Mouse (Mus musculus) lung, postnatal 0 days (tissue): ENCODE data around the gene Rbm4b. TPM values are rescaled to one million over a fixed set of nuclear protein-coding genes. Genes with fewer than 3 reads are reported as not detected.

Experiments used
- ATAC-seq: fragments of 200-750 bp; cut with Nextera tagmentation; 2 replicates; pipeline ENCODE4 v1.8.0; 2017; ENCODE audit warnings: moderate library complexity
- DNase-seq: peaks from one replicate; pipeline ENCODE4 v3.0.0-alpha.2; 2016; ENCODE audit warnings: low spot score
- H3K27ac ChIP-seq: fragments of 300-500 bp; sonication (generic); 2 replicates; pipeline ENCODE4 v1.5.1; 2014; ENCODE audit warnings: antibody characterized with exemption, mild to moderate bottlenecking, low read length, mixed read lengths
- H3K27me3 ChIP-seq: fragments of 300-500 bp; sonication (generic); replicated peaks from 2 replicates; pipeline ENCODE4 v1.6.1; 2014; ENCODE audit warnings: low read length, mixed read lengths; ENCODE audit not compliant: insufficient read depth
- H3K36me3 ChIP-seq: fragments of 300-500 bp; sonication (generic); 2 replicates; pipeline ENCODE4 v1.6.1; 2014; ENCODE audit warnings: low read length, mixed read lengths; ENCODE audit not compliant: insufficient read depth
- H3K4me1 ChIP-seq: fragments of 300-500 bp; sonication (generic); 2 replicates; pipeline ENCODE4 v1.6.1; 2014; ENCODE audit warnings: antibody characterized with exemption, low read depth, low read length, mixed read lengths; ENCODE audit not compliant: insufficient read depth
- H3K4me2 ChIP-seq: fragments of 300-500 bp; sonication (generic); replicated peaks from 2 replicates; pipeline ENCODE4 v1.6.1; 2014; ENCODE audit warnings: low read depth, mild to moderate bottlenecking, low read length, moderate library complexity, mixed read lengths
- H3K4me3 ChIP-seq: fragments of 300-500 bp; sonication (generic); 2 replicates; pipeline ENCODE4 v1.5.1; 2014; ENCODE audit warnings: low read depth, low read length
- H3K9ac ChIP-seq: fragments of 300-500 bp; sonication (generic); replicated peaks from 2 replicates; pipeline ENCODE4 v1.6.1; 2014; ENCODE audit warnings: low read depth, mild to moderate bottlenecking
- H3K9me3 ChIP-seq: fragments of 300-500 bp; sonication (generic); 2 replicates; pipeline ENCODE4 v1.6.1; 2016; ENCODE audit warnings: low read length, mixed read lengths
- CTCF ChIP-seq: IDR thresholded peaks from 2 replicates; pipeline ENCODE4 v1.5.1; 2016; ENCODE audit warnings: antibody characterized with exemption, mild to moderate bottlenecking
- EP300 ChIP-seq: IDR thresholded peaks from 2 replicates; pipeline ENCODE4 v1.6.1; 2016; ENCODE audit warnings: antibody characterized with exemption, mild to moderate bottlenecking, control low read depth
- WGBS: fragments of 180-500 bp; shearing (Covaris S2); extraction: QIAGEN DNeasy Blood & Tissue Kit; methylation state at CpG from one replicate; pipeline ENCODE4 v1.1.7; 2014; 5-methylcytosine and 5-hydroxymethylcytosine counted together
- polyA plus RNA-seq: library from polyadenylated mRNA; unstranded; fragments of >200 nt; fragmentation: Nextera tagmentation; extraction: Ambion mirVana; gene quantifications from 2 replicates; pipeline ENCODE4 v1.2.1, GENCODE M21; 2015

The Rbm4b gene
- polyA plus RNA-seq, 1 experiment from 2014 or later: 23.4 TPM

DNA sequence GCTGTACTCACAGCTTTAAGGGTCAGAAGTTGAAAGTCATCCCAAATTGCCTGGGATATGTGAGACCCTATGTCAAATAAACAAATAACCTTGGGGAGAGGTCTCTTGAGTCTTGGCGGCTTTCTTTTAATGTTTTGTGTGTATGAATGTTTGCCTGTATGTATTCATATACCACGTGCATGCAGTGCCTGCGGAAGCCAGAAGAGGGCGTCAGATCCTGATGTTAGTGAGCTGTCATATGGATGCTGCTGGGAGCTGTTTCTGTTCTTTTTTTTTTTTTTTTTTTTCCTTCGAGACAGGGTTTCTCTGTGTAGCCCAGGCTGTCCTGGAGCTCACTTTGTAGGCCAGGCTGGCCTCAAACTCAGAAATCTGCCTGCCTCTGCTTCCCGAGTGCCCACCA lies 56.7 kb downstream of the Rbm4b start:
- Histone ChIP-seq H3K9ac (no peak overlapping the region), H3K27me3 (no peaks in the 10 kb centered on the region), H3K4me3 (no peak overlapping the region), H3K4me2 (no peak overlapping the region), H3K27ac (no peak overlapping the region), H3K4me1 (peaks cover 8% of the 10 kb centered on the region; the same call in 1 of the 2 replicates), H3K36me3 (no peaks in the 10 kb centered on the region), H3K9me3 (no peaks in the 10 kb centered on the region)
- DNase-seq: no peak
- 85% methylated on average over 5 of the region's 6 CpGs for WGBS
- no peak for TF ChIP-seq EP300
- peak; percentile 53 for TF ChIP-seq CTCF
- ATAC-seq: no peak

Other genes starting within 250 kb of the Rbm4b start
- 38.6 and 40.9 TPM in 2 replicates for gene Pcx, start 246.0 kb upstream of the Rbm4b start, polyA plus RNA-seq
- gene Lrfn4, start 140.8 kb upstream of the Rbm4b start, polyA plus RNA-seq: 3.2 and 3.4 TPM in 2 replicates
- 52.5 and 54.9 TPM in 2 replicates for gene Rce1, start 130.9 kb upstream of the Rbm4b start, polyA plus RNA-seq
- gene Gm960, start 57.8 kb upstream of the Rbm4b start, polyA plus RNA-seq: 0.71 and 1.4 TPM in 2 replicates
- gene Sptbn2, start 45.3 kb upstream of the Rbm4b start, polyA plus RNA-seq: 0.50 and 0.51 TPM in 2 replicates
- gene Rbm4, start 37.4 kb downstream of the Rbm4b start, polyA plus RNA-seq: 28.6 and 29.4 TPM in 2 replicates
- 13.9 and 19.7 TPM in 2 replicates for gene Gm21992, start 55.1 kb downstream of the Rbm4b start, polyA plus RNA-seq
- 24.3 and 25.1 TPM in 2 replicates for gene Rbm14, start 55.1 kb downstream of the Rbm4b start, polyA plus RNA-seq
- 53.0 and 54.5 TPM in 2 replicates for gene Ccs, start 82.8 kb downstream of the Rbm4b start, polyA plus RNA-seq
- gene Ccdc87, start 82.9 kb downstream of the Rbm4b start, polyA plus RNA-seq: 0.51 and 0.62 TPM in 2 replicates
- 34.2 and 35.2 TPM in 2 replicates for gene Ctsf, start 98.6 kb downstream of the Rbm4b start, polyA plus RNA-seq
- gene Actn3, start 121.4 kb downstream of the Rbm4b start, polyA plus RNA-seq: 0.27 and 0.40 TPM in 2 replicates
- 8.1 and 9.1 TPM in 2 replicates for gene Zdhhc24, start 122.2 kb downstream of the Rbm4b start, polyA plus RNA-seq
- 1.6 and 1.9 TPM in 2 replicates for gene Bbs1, start 150.1 kb downstream of the Rbm4b start, polyA plus RNA-seq
- 47.6 and 47.7 TPM in 2 replicates for gene Dpp3, start 171.8 kb downstream of the Rbm4b start, polyA plus RNA-seq
- 0.85 and 1.8 TPM in 2 replicates for gene Peli3, start 186.6 kb downstream of the Rbm4b start, polyA plus RNA-seq
- gene Mrpl11, start 205.7 kb downstream of the Rbm4b start, polyA plus RNA-seq: 52.1 and 55.1 TPM in 2 replicates
- 0.04 TPM in 1 of 2 replicates, not detected in the other for gene Npas4, start 233.8 kb downstream of the Rbm4b start, polyA plus RNA-seq